Mouse (Mus musculus): ENCODE results near the gene Ninj1. TPM values are rescaled to one million over a fixed set of nuclear protein-coding genes. Genes with fewer than 3 reads are reported as not detected.

Ninj1 gene
- total RNA-seq, 1 experiment from 2014 or later = 64.2 TPM

DNA sequence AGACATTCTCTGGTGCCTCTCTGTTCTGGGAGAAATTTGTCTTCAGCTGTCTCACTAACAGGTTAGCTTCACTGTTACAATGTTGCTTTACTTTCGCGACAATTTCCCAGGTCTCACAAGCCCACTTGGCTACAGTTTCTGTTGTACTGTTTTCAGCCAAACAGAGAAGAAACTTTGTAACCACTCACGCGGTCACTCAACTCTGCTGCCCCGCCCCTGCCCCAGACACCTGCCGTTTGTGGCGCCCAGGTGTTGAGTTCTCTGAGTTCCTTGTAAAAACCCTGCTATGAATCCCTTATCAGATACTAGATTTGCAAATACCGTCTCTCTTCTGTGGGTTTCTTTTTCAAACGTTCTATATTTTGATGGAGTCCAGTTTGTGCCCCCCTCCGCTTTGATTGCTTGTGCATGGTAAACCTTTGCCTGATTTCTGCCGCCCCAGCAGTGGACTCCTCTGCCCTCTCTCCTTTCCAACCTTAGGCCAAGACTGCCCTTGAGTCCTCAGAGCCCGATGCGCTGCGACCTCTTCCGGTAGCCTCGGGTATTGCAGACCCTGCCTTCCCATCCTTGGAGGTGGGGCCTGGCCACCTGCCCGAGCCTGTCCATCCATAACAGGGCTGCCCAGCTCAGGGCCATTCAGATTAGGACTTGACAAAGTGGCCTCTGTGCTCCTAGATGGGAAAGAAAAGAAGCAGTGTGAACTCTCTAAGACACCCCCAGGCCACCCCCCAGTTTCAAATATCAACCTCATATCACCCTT is 17.7 kb upstream of the Ninj1 start:
- ATAC-seq (ENCODE audit: extremely low read depth, insufficient number of reproducible peaks, low FRiP score, poor library complexity, severe bottlenecking) = peak; percentile 63

DNA sequence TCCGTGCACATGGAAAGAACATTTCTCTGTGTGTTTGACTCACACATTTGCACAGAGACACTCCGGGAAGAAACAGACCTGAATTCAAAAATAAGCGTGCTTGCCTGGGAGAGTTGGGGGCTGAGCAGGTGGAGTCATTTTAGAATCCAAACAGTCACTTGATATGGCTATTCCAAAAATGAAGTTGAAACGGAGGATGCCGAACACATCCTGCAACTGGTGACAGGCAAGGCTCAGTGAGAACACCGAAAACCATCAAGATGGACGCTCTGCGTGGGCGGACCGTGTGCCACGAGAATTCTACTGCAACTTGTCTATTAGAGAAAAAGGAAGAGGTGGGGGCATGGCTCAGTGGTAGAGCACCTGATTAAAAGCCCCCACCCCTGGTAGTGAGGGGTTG is 16.7 kb upstream of the Ninj1 start:
- ATAC-seq (ENCODE audit: extremely low read depth, insufficient number of reproducible peaks, low FRiP score, poor library complexity, severe bottlenecking) = no peak

DNA sequence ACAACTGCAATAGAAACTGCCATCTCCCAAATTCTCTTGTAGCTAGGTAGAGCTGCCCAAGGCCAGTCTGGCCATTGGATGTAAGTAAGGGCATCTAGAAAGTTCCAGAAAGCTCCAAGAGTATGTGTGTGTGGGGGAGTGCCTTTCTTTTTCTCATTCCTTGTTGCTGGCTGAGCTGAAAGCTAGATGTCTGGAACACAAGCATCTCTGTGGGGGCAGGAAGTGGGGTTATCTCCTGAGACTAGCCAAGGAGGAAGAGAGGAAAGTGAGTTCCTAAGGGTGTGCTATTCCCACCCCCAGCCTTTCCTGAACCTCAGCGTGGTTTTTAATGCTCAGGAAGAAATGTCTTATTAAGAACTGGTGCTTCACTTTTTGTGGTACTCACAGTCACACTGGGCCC is 15.6 kb upstream of the Ninj1 start:
- no peak for ATAC-seq (ENCODE audit: extremely low read depth, insufficient number of reproducible peaks, low FRiP score, poor library complexity, severe bottlenecking)

DNA sequence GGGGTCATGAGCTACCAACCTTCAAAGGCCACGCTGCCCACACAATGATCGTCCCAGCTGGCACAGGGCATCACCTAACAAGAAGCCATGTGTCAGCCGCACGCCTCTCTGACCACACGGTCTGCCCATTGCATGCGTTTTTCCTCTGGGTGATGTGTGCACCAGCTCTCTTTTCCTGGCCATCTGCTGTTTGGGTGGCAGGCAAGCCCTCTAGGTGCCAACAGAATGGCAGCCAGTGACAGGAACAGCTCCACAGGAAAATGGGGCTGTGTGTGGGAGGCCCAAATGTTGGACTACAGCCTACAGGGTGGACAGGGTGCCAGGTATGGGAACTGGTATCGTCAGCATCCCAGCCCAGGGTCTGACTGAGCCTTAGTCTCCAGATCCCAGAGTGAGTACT is 14.9 kb upstream of the Ninj1 start:
- ATAC-seq (ENCODE audit: extremely low read depth, insufficient number of reproducible peaks, low FRiP score, poor library complexity, severe bottlenecking) = no peak

DNA sequence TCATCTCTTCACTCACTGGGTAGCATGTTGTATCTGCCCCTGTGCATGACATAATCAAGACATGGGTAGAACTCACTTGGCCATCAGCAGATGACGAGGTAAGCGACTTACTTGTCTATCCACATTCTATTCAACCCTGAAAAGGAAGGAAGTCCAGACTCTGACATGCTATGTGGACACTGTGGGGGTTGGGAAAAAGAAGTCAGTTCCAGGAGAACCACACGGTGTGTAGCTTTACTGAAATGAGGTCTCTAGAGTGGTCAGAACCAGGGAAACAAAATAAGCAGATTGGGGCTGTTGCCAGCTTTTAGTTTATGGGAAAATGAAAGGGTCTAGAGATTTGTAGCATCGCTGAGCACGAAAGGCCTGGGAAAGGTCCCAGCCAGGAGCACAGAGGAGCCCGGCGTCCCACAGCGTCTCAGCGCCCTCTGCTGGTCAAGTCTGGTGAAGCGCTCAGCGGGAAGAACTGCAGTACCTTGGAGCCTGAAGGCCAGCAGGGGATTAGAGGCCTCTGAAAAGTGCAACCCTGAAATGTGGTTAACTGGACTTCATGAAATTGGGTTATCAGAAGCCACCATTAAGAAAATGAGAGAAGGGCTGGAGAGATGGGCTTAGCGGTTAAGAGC is 14.2 kb upstream of the Ninj1 start:
- peak; percentile 75 for ATAC-seq (ENCODE audit: extremely low read depth, insufficient number of reproducible peaks, low FRiP score, poor library complexity, severe bottlenecking)

DNA sequence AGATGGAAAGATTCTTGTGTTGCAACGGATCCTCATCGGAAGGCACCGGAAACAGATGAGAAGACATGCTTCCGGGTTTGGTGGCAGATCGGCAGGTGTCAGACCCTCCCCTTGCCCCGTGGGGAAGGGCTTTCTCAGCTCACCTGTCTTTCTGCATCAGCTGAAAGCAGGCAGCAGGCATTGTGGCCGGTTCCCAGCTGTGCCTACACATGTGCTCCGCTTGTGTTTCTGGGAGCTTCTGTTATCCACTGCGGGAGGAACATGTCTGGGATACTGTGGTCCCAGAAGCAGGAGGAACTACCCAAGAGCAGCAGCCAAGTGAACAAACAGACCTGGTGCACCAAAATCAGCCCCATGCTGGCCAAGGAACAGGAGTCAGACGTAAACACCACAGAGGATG is 11.8 kb upstream of the Ninj1 start:
- ATAC-seq (ENCODE audit: extremely low read depth, insufficient number of reproducible peaks, low FRiP score, poor library complexity, severe bottlenecking) = no peak

DNA sequence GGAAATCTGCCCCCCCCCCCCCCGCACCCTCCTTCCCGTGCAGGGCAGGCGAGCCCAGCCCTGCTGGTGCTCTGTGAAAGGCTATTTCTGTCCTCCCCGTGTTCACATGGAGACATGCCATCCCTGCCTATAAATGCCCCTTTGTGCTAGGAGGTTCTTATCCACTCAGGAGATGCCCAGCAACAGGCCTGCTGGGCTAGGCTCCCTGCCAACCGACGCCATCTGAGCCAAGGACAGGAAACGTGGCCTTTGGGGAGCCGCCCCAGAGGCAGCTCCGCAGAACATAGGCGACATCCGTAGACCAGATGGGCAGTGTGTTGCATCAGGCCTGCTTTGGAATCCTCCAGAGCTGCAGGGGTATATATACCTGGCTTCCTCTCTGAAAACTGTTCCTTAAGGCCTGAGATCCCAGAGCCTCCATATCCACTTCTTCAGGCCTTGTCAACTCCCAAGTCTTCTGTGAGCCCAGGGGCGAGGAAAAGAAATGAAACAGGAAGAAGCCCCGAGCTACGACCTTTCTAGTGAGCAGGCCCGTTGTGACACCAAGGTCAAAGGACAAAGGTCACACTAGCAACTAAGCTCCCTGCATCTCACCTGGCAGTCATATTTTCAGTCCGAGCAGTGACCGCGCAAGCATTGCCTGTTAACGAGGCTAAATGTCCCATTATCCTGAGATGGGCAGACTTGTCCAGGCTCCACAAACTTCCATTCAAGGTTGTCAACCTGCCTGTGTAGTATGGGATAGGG is 8.3 kb upstream of the Ninj1 start:
- ATAC-seq (ENCODE audit: extremely low read depth, insufficient number of reproducible peaks, low FRiP score, poor library complexity, severe bottlenecking) = no peak

DNA sequence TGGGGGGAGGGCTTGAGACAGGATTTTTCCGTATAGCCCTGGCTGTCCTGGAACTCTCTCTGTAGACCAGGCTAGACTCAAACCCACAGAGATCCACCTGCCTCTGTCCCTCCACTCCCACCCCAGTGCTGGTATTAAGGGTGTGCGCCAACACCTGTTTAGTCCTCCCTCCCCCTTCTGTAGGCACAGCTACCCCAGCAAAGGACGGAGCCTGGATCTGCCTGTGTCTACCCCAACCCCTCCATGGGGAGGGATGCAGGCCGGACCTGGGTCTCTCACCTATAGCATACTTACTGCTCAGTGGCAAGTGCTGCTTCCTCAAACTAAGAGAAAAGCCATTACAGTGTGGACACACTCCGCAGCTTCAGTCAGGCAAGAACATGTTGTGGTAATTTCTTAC is 7.0 kb upstream of the Ninj1 start:
- ATAC-seq (ENCODE audit: extremely low read depth, insufficient number of reproducible peaks, low FRiP score, poor library complexity, severe bottlenecking) = no peak

DNA sequence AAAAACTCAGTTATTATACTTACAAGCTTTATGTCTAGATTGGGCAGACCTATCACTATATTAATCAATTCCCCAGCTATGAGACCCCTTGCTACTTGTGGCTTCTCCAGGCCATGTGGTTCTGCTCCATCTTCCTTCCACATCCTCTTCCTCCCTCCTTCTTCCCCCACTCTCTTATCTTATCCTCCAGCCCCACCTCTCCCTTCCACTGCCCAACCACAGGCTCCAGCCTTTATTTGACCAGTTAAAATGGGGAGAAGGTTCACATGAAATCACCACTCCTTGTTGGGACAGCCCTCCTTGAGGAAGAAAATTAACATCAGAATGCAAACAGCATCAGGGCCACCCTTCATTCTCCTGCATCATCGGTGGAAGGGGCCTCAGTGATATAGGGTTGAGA is 6.6 kb upstream of the Ninj1 start:
- no peak for ATAC-seq (ENCODE audit: extremely low read depth, insufficient number of reproducible peaks, low FRiP score, poor library complexity, severe bottlenecking)

DNA sequence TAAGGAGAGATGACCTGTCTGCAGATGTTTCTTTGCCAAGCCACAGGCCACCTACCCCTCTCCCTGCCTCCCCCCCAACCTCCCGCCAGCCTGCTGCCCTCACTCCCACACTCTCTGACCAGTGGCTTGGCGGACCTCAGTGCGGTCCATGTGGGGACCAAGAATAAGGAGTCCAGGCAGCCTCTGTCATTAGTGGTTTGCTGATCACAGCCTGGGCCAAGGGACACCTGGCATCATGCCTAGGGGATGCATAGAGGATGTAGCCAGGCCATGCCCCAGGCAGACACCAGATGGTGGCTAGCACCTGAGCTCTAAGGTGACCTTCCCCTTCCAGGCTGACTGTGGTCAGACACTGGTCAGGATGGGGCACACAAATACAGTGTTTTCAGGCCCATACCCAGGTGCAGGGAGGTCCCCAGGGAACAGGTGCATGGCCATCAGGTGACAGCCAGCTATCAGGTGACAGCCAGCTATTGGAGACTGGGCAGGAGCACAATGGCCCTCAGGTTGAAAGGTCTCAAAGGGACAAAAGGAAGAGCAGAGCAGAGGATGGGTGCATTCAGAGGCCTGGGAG is 5.8 kb upstream of the Ninj1 start:
- ATAC-seq (ENCODE audit: extremely low read depth, insufficient number of reproducible peaks, low FRiP score, poor library complexity, severe bottlenecking) = no peak

DNA sequence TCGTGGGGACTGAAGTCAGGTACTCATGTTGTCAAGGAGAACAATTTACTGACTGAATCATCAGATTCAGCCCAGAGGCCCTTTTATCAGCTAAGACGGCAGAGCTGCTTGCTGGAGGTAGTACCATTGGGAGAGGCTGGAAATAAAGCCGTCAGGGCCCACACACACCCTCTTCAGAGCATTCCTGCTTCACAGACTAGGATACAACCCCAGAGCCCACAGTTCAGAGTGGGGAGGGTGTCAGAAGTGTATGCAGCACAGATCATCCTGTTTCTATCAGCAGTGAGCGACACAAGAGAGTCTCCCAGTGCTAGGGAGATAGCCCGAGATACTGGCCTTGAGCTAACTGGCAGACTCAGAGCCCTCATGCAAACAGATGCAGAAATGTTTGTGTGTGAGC is 4.1 kb upstream of the Ninj1 start:
- no peak for ATAC-seq (ENCODE audit: extremely low read depth, insufficient number of reproducible peaks, low FRiP score, poor library complexity, severe bottlenecking)

DNA sequence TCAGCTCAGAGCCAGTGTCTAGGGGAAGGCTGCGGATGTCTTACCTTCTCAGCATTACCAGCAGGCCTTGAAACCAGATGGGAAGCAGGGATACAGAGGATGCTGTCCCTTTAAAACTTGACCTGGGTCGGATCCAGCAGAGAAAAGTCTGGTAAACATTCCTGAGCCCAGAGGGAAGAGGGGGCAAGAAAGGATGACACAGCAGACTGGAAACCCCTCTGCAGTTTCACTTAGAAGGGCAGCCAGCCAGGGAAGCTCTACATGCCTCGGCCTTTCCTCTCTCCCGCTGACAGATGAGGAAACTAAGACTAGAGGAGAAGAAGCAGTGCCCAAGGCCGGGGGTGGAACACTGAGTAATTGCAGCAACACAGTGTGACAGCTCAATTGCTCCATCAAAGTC is 3.6 kb upstream of the Ninj1 start:
- no peak for ATAC-seq (ENCODE audit: extremely low read depth, insufficient number of reproducible peaks, low FRiP score, poor library complexity, severe bottlenecking)

DNA sequence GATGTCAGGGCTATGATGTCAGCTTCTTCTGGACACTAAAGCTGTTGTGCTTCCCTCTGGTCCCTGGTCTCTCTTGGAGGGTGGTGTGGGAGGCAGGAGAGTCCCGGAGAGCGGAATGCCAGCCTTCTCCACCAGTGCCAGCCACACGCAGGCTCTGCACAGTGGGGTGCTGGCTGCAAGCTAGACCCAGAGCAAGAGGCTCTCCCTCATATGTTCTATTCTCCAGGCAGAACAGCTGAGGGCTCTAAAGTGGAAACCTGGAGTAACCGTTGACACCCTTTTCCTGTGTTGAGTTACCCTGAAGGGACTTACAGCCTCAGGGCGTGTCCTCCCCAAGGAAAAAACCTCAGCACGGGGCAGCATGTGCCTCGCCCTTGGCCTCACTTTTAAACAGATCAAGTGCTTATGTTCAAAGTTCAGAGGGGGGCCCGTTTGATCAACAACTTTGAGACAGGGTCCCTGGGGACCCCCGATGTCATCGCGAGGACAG is 442 bp upstream of the Ninj1 start:
- no peak for ATAC-seq (ENCODE audit: extremely low read depth, insufficient number of reproducible peaks, low FRiP score, poor library complexity, severe bottlenecking)

DNA sequence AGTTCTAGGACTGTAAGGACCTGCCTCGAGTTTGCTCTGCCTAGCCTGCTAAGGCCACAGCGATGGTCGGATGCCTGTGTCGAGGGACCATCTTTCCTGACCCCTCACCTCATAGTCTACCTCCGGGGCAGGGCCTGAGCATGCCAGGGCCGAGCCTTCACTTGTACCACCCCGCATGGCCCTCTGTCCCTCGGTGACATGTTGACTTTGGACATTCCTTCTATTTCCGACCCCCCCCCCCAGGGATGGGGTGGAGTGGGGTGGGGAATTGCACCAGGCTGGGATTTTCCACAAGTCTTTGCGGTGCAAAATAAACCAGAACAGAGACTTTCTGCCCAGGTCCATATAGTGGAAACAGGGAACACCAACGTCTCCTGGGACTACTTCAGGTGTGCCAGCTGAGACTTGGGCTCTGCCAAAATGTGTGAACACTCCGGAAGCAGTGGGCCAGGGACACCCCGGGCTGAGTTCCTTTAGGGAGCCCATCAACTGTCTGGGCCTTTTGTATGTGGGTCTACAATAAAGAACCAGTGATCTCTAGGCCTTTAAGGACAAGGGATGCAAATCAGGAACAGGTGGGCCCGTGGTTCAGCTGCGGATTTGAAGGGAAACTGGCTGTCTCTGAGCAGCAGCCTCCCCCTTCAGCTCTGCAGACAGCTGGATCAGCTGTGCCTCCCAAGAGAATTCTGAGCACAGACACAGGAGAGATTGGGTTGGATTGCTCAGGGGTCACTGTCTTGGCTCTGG is 1.1 kb downstream of the Ninj1 start:
- no peak; the same call in 1 of the 2 replicates for ATAC-seq (ENCODE audit: extremely low read depth, insufficient number of reproducible peaks, low FRiP score, poor library complexity, severe bottlenecking)

DNA sequence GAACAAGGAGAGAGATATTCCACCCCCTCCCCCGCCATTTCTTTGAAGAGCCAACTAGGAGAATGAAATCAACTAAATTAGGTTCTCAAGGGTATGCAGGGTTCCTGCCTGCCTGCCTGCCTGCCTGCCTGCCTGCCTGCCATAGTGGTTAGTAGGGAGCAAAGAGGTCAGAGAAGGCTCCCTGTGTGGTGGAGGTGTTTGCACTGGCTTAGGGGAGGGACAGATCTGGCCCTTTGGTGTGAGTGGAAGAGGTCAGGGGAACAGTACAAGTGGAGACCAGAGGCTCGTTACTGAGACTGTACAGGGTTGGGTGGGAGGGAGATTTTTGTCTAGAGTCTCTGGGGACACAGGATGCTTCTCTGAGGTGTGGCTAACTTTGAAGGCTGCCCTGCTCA is 1.7 kb downstream of the Ninj1 start:
- no peak for ATAC-seq (ENCODE audit: extremely low read depth, insufficient number of reproducible peaks, low FRiP score, poor library complexity, severe bottlenecking)

DNA sequence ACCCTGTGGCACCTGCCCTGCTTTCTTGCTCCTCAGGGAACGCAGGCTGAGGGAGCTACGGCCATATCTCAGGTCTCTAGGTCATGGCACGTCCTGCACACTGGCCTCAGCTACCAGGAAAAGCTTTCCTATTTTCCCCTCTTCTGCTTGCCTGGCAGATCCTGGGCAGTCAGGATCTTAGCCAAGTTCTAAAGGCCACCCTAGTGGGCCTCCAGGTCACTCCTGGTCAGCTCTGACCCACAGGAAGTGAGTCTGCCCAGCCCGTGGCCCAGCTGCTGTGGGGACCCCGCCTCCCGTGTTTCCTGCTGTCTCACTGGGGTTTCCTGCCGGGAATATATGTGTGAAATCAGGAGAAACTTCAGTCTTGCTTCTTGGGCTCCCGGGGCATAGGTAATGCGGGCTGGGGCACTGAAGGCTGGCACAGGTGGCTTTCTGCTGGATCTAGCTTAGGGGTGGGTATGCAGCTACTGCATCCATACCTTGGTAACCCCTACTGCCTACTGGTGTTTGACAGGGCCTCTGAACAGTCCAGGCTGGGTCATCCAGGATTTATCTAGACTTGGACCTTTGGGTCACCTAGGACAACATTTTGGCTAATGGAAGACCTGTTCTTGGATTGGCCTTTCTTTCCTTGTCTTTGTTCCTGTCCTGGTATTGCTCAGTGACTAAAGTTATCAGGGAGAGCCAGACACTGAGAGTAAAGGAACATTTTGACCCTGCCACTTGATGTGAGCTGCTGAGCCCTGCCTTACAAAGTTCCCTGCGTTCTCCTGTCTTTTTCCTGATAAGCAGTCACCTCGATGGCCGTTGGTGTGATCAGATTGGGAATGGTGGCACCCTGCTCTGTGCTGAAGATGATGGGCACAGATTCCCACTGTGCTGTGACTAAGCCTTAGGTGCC is 2.9 kb downstream of the Ninj1 start:
- ATAC-seq (ENCODE audit: extremely low read depth, insufficient number of reproducible peaks, low FRiP score, poor library complexity, severe bottlenecking) = no peak

DNA sequence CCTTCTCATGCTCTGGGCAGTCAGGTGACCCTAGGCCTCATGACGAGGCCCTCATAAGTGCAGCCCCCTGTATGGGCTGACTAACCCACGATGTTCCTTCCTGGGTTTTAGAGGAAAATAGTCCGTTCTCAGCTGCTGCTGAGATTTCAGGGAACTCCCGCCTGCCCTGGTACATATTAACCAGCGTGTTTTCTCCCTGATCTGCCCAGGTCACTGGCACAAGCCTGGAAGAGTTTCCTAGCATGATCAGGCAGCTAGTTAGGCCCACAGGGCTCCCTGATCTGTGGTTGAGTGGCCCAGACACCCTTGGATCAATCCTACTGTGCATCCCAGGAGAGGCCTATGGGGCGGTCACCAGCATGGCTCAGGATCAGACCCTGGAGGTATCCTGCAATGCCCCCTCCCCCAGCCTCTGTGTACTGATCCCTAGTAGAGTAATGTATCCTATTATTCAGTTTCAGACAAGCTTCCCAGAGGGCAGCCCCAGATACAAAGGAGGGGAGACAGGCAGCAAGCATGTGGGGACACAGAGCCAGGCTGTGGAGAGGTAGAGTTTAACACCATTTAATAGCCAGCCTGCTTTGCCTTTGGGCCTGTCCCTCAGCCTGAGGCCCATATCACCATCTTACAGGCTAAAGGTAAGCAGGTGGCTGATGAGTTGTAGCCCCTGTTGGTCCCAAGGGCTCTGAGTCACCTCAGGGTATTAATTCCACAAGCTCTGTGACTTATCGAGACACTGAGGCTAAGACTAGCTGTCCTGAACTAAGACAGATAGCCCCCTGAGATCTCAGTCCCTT is 3.8 kb downstream of the Ninj1 start:
- ATAC-seq (ENCODE audit: extremely low read depth, insufficient number of reproducible peaks, low FRiP score, poor library complexity, severe bottlenecking) = no peak
